In genomic region chr9:115623948-115624347, GRCm38 (mm10) we compare ENCODE assay signal across 7 mouse cellular contexts.
DNase-seq lines count a peak whose midpoint lies in the region; ATAC-seq lines count a peak whose summit lies in the region.

No protein-coding gene starts in this region.

- peak; percentile 68 for ATAC-seq in megakaryocyte, adult 5-6 weeks (ENCODE audit: poor library complexity, severe bottlenecking)

- DNase-seq in 3T3-L1 (ENCODE audit: low read depth, low spot score), result peak; percentile 13
- DNase-seq in CD4-positive, CD25-positive, alpha-beta regulatory T cell, adult 2 months (ENCODE audit: low read depth, low spot score), result peak; percentile 93
- DNase-seq in induced T-regulatory cell, adult 2 months (ENCODE audit: low read depth), result peak; percentile 87
- no peak for DNase-seq in left cerebral cortex, adult 9 months (ENCODE audit: low spot score in 2 of 2)
- DNase-seq in layer of hippocampus, adult 9-10 months (ENCODE audit: low spot score), result no peak
- no peak for DNase-seq in layer of hippocampus, postnatal 36 days

Comparison
In these comparisons a context has a peak if more than half of its experiments do, and no peak if none do; other contexts are left out.
1. DNase-seq: peak in 3T3-L1 (single experiment), CD4-positive, CD25-positive, alpha-beta regulatory T cell, adult 2 months (single experiment) and induced T-regulatory cell, adult 2 months (single experiment); none in left cerebral cortex, adult 9 months (0 of 2), layer of hippocampus, adult 9-10 months (single experiment) and layer of hippocampus, postnatal 36 days (0 of 2).